Mouse (Mus musculus) bone marrow, adult 2 months (tissue): ENCODE data around the gene Unk. TPM values are rescaled to one million over a fixed set of nuclear protein-coding genes. Genes with fewer than 3 reads are reported as not detected.

Experiments
- H3K27ac ChIP-seq: fragments of 200-500 bp; 2 replicates; pipeline ENCODE4 v1.5.1; 2012; ENCODE audit warnings: low read depth, mild to moderate bottlenecking, control low read depth, inconsistent platforms, low read length; ENCODE audit not compliant: control insufficient read depth, poor library complexity, insufficient read depth
- H3K4me1 ChIP-seq: fragments of 200-500 bp; 2 replicates; pipeline ENCODE4 v1.6.1; 2011; ENCODE audit warnings: low read length; ENCODE audit not compliant: control insufficient read depth, insufficient read depth
- H3K4me3 ChIP-seq: fragments of 200-500 bp; replicated peaks from 2 replicates; pipeline ENCODE3; 2011; ENCODE audit warnings: mild to moderate bottlenecking, low read depth, low read length, control low read depth; ENCODE audit not compliant: control insufficient read depth
- CTCF ChIP-seq: fragments of 200-500 bp; IDR thresholded peaks from 2 replicates; pipeline ENCODE4 v1.5.1; 2011; ENCODE audit warnings: low read length, control low read depth; ENCODE audit not compliant: control insufficient read depth, insufficient read depth
- POLR2A ChIP-seq: fragments of 200-500 bp; IDR thresholded peaks from 2 replicates; pipeline ENCODE4 v1.6.1; 2011; ENCODE audit warnings: low read depth, mild to moderate bottlenecking, control low read depth, low read length, borderline replicate concordance; ENCODE audit not compliant: control insufficient read depth
- WGBS: fragments of 180-500 bp; shearing (Covaris S2); methylation state at CpG from one replicate; pipeline ENCODE4 v1.1.7; 2018; 5-methylcytosine and 5-hydroxymethylcytosine counted together
- polyA plus RNA-seq: library from polyadenylated mRNA; stranded (reverse); fragments of >200 nt; gene quantifications from 2 replicates; pipeline ENCODE4 v1.2.4, GENCODE M21; 2011; ENCODE audit warnings: low replicate concordance; ENCODE audit not compliant: missing spikeins, insufficient read depth, insufficient read length

Unk gene
- polyA plus RNA-seq, 1 experiment, result 43.0 TPM

GRCm38 (mm10) chr11:116107777-116108285 lies 77.7 kb downstream of the Unk start:
- Histone ChIP-seq H3K4me1 (no peaks in the 10 kb centered on the region; the same call in none of the 2 replicates), H3K4me3 (no peak overlapping the region), H3K27ac (no peak overlapping the region)
- 79% methylated on average over 19 of the region's 19 CpGs for WGBS
- TF ChIP-seq CTCF (no peak), POLR2A (no peak)

DNA sequence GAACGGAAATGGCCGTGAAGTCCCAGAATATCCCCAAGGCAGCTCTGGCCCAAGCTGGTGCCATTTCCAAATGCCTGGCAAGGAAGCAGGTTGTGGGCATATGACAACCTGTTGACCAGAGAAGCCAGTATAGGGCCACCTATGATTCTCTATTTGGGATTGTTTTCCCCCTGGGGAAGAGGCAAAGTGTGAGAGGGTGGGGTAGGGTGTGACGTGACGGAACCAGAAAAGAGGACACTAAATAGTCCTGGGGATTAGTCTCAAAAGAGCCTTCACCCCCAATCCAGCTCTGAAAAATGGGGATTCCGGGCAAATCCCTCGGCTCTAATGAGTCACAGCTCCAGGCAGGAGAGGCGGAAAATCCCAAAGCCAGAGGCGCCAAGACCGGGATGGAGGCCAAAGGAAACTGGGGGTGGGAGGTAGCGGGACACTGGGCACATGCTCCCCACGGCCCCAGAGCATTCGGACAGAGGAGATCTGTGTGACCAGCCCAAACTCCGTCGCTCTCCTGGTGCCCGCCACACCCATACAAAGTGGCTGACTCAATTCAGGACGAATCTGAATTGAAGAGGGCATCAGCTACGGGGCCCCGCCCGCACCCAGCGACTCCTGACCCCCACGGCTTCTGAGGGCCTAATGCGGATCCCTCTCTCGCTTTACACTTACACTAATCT lies 78.5 kb downstream of the Unk start:
- WGBS, result 39% methylated on average over 23 of the region's 23 CpGs
- TF ChIP-seq CTCF (no peak), POLR2A (no peak)
- Histone ChIP-seq H3K4me3 (no peak overlapping the region), H3K4me1 (no peaks in the 10 kb centered on the region; the same call in 1 of the 2 replicates), H3K27ac (no peak overlapping the region; the same call in 1 of the 2 replicates)

- H3K27ac ChIP-seq, result peak overlapping the region; percentile 33; the same call in 1 of the 2 replicates
- no peaks in the 10 kb centered on the region for H3K4me1 ChIP-seq
- WGBS, result under 1% methylated on average over 70 of the region's 70 CpGs
- peak overlapping the region; percentile 38 for H3K4me3 ChIP-seq
- TF ChIP-seq CTCF, result no peak
Observed at GRCm38 (mm10) chr11:116109441-116110081, 79.4 kb downstream of the Unk start.

- no peaks in the 10 kb centered on the region for H3K4me1 ChIP-seq
- under 1% methylated on average over 35 of the region's 35 CpGs for WGBS
- H3K4me3 ChIP-seq, result peak overlapping the region; percentile 18
- peak overlapping the region; percentile 33; the same call in 1 of the 2 replicates for H3K27ac ChIP-seq
- TF ChIP-seq CTCF (no peak), POLR2A (no peak; the same call in 1 of the 2 replicates)
Observed at GRCm38 (mm10) chr11:116110131-116110530, 80.0 kb downstream of the Unk start.

DNA sequence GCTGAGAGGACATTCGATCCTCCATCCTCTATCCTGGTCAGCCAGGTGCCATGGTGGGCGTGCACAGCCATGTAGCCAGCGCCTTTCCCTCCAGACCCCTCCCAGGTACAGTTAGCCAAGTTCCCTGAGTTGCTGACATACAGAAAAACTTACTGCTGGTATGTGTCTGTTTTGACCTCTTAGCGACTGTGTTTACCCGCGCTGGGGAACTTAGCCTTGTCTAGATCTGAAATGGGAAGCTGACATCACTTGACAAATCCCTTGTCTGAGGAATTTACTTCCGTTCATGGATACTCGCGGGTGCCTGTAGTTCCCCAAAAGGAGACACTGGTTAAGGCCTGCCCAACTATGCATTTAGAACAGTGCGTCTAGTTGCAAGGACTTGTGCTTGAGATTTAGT lies 80.4 kb downstream of the Unk start:
- no peaks in the 10 kb centered on the region for H3K4me1 ChIP-seq

More for the DNA sequence above, 80.4 kb downstream of the Unk start:
- Histone ChIP-seq H3K4me3 (no peak overlapping the region), H3K27ac (0 out of 2 replicates have a peak overlapping the region, but pooled peaks have one; percentile 33)
- 10% methylated on average over 10 of the region's 10 CpGs for WGBS
- TF ChIP-seq CTCF, result no peak

Other genes with a start within 250 kb of the Unk start
- 4.2 and 6.7 TPM in 2 replicates for gene Caskin2, start 216.7 kb upstream of the Unk start, polyA plus RNA-seq
- gene Tsen54, start 215.6 kb upstream of the Unk start, polyA plus RNA-seq, result 10.3 and 11.6 TPM in 2 replicates
- 2.2 and 13.7 TPM in 2 replicates for gene Llgl2, start 206.3 kb upstream of the Unk start, polyA plus RNA-seq
- gene Myo15b, start 171.9 kb upstream of the Unk start, polyA plus RNA-seq, result 0.57 TPM in 1 of 2 replicates, not detected in the other
- gene Smim5, start 130.4 kb upstream of the Unk start, polyA plus RNA-seq, result 44.8 and 74.9 TPM in 2 replicates
- gene Smim6, start 118.3 kb upstream of the Unk start, polyA plus RNA-seq, result 4.4 and 13.1 TPM in 2 replicates
- gene Sap30bp, start 97.0 kb upstream of the Unk start, polyA plus RNA-seq, result 12.8 and 21.7 TPM in 2 replicates
- gene Recql5, start 96.8 kb upstream of the Unk start, polyA plus RNA-seq, result 17.4 and 40.9 TPM in 2 replicates
- gene Itgb4, start 55.6 kb upstream of the Unk start, polyA plus RNA-seq, result 0.47 and 1.7 TPM in 2 replicates
- 16.7 and 27.0 TPM in 2 replicates for gene Galk1, start 17.6 kb upstream of the Unk start, polyA plus RNA-seq
- 386 and 402 TPM in 2 replicates for gene H3f3b, start 2.4 kb upstream of the Unk start, polyA plus RNA-seq
- 31.2 and 63.0 TPM in 2 replicates for gene Unc13d, start 47.6 kb downstream of the Unk start, polyA plus RNA-seq
- gene Wbp2, start 56.7 kb downstream of the Unk start, polyA plus RNA-seq, result 55.0 and 68.0 TPM in 2 replicates
- gene Trim47, start 96.9 kb downstream of the Unk start, polyA plus RNA-seq, result 3.1 and 8.9 TPM in 2 replicates
- gene Trim65, start 100.8 kb downstream of the Unk start, polyA plus RNA-seq, result 5.2 and 8.2 TPM in 2 replicates
- gene Mrpl38, start 108.5 kb downstream of the Unk start, polyA plus RNA-seq, result 28.0 and 38.3 TPM in 2 replicates
- 10.8 and 16.1 TPM in 2 replicates for gene Fbf1, start 137.8 kb downstream of the Unk start, polyA plus RNA-seq
- gene Ten1, start 168.5 kb downstream of the Unk start, polyA plus RNA-seq, result 20.2 and 30.0 TPM in 2 replicates
- gene Acox1, start 168.7 kb downstream of the Unk start, polyA plus RNA-seq, result 9.8 and 20.0 TPM in 2 replicates
- gene Evpl, start 207.8 kb downstream of the Unk start, polyA plus RNA-seq, result 0.30 TPM in 1 of 2 replicates, not detected in the other
- 23.8 and 44.5 TPM in 2 replicates for gene Srp68, start 243.9 kb downstream of the Unk start, polyA plus RNA-seq